Mouse (Mus musculus) E14TG2a.4 (cell line): ENCODE measurements at regions not wholly inside any gene's neighbourhood (a gene's known extent, or its start where the extent isn't known, plus 50 kb on each side); places are given as distances from the start of the nearest gene placed in this dataset.

ENCODE experiments used
- H3K27me3 ChIP-seq: 2 replicates; pipeline ENCODE4 v1.6.1; 2014; ENCODE audit warnings: low read length, control low read depth; ENCODE audit not compliant: insufficient read depth
- H3K36me3 ChIP-seq: 2 replicates; pipeline ENCODE4 v1.6.1; 2014; ENCODE audit warnings: low read length, control low read depth; ENCODE audit not compliant: insufficient read depth
- H3K4me1 ChIP-seq: replicated peaks from 2 replicates; pipeline ENCODE4 v1.6.1; 2014; ENCODE audit warnings: low read depth, low read length, control low read depth
- H3K4me3 ChIP-seq: replicated peaks from 2 replicates; pipeline ENCODE4 v1.5.1; 2014; ENCODE audit warnings: mild to moderate bottlenecking, low read length
- H3K9me3 ChIP-seq: 2 replicates; pipeline ENCODE4 v1.6.1; 2014; ENCODE audit warnings: low read length, control low read depth
- CTCF ChIP-seq: conservative IDR thresholded peaks from 2 replicates; pipeline ENCODE4 v1.5.1; 2014; ENCODE audit warnings: low read length
- NANOG ChIP-seq: IDR thresholded peaks from 2 replicates; pipeline ENCODE4 v1.6.1; 2014; ENCODE audit warnings: borderline replicate concordance, low read length, mixed read lengths
- POU5F1 ChIP-seq: IDR thresholded peaks from 2 replicates; pipeline ENCODE4 v1.6.1; 2014; ENCODE audit warnings: low read length, borderline replicate concordance

DNA sequence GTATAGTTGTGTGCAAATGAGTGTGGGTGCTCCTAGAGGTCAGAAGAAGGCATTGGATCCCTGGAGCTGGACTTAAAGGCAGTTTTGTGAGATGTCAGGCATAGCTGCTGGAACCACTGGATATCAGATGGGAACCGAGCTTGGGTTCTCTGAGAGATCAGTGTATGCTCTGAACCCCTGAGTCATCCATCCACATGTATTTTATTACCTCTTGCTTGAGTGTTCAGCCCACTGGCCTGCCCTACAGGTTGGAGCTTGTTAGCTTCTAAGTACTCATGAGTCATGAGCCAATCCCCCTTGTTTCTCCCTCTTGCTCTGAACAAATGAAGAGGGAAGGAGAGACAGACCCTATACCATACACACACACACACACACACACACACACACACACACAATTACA is 119.4 kb upstream of the Gdnf start:
- TF ChIP-seq NANOG = no peak
- no peak for TF ChIP-seq POU5F1
- TF ChIP-seq CTCF = no peak
- no peaks in the 10 kb centered on the region for H3K36me3 ChIP-seq
- H3K27me3 ChIP-seq = no peaks in the 10 kb centered on the region

DNA sequence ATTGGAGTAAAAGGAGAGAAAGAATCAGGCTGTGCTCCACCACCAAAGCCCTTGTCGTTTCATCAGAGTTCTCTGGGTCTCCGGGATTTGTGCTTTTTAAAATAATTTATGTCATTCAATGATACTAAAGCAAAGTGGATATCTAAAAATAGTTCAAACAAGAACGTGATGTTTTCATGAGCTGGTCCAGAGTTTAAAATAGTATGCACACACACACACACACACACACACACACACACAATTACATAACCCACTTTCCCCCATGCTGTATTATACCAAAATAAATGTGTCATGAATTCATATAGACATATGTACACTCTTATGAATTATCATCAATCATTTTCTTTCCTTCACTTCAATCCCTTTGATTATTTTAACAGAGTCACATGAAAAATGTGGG is 118.5 kb upstream of the Gdnf start:
- TF ChIP-seq NANOG = no peak
- Histone ChIP-seq H3K27me3 (no peaks in the 10 kb centered on the region), H3K4me1 (peaks cover 4% of the 10 kb centered on the region; the same call in 1 of the 2 replicates), H3K36me3 (no peaks in the 10 kb centered on the region), H3K4me3 (no peak overlapping the region), H3K9me3 (no peaks in the 10 kb centered on the region)

More for the DNA sequence above, 119.4 kb upstream of the Gdnf start:
- Histone ChIP-seq H3K4me3 (no peak overlapping the region), H3K4me1 (peaks cover 11% of the 10 kb centered on the region), H3K9me3 (no peaks in the 10 kb centered on the region)

GRCm38 (mm10) chr15:7694037-7694436 is 116.6 kb upstream of the Gdnf start:
- no peaks in the 10 kb centered on the region for H3K4me1 ChIP-seq
- H3K4me3 ChIP-seq = no peak overlapping the region
- no peaks in the 10 kb centered on the region for H3K9me3 ChIP-seq
- H3K27me3 ChIP-seq = no peaks in the 10 kb centered on the region
- H3K36me3 ChIP-seq = no peaks in the 10 kb centered on the region
- TF ChIP-seq CTCF (no peak), POU5F1 (no peak), NANOG (no peak)

- Histone ChIP-seq H3K4me1 (no peaks in the 10 kb centered on the region), H3K36me3 (no peaks in the 10 kb centered on the region), H3K9me3 (peaks cover 10% of the 10 kb centered on the region), H3K27me3 (no peaks in the 10 kb centered on the region), H3K4me3 (no peak overlapping the region)
- TF ChIP-seq CTCF = no peak
- no peak for TF ChIP-seq NANOG
- TF ChIP-seq POU5F1 = no peak
Measured at GRCm38 (mm10) chr15:7697724-7698123, 112.9 kb upstream of the Gdnf start.

DNA sequence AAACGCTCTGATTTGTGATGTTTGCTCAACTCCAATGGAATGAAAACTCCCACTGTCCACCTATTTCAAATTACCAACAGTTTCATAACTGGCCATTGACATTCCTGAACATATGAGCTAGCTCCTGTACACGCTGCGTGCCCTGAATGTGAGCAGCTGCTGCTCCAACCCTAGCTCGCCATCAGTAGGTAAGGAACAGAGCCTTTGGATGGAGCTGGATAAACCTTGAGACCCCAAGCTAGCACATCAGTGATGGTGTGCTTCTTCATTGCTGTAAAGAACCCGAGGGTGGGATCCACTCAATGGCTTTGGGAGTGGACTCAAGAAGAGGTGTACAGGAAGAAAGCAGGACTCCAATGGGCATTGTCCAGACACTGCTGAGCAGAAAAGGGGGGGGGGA is 101.8 kb upstream of the Gdnf start:
- H3K9me3 ChIP-seq = peaks cover 15% of the 10 kb centered on the region
- H3K36me3 ChIP-seq = no peaks in the 10 kb centered on the region
- no peak overlapping the region for H3K4me3 ChIP-seq
- no peaks in the 10 kb centered on the region for H3K27me3 ChIP-seq
- peaks cover 8% of the 10 kb centered on the region for H3K4me1 ChIP-seq
- TF ChIP-seq POU5F1 (no peak), NANOG (no peak), CTCF (no peak)

- no peak for TF ChIP-seq CTCF
- no peak overlapping the region for H3K4me3 ChIP-seq
- H3K27me3 ChIP-seq = no peaks in the 10 kb centered on the region
- peaks cover 5% of the 10 kb centered on the region; the same call in 1 of the 2 replicates for H3K9me3 ChIP-seq
- peaks cover 8% of the 10 kb centered on the region for H3K4me1 ChIP-seq
- no peaks in the 10 kb centered on the region for H3K36me3 ChIP-seq
Measured at GRCm38 (mm10) chr15:7714641-7715040, 96.0 kb upstream of the Gdnf start.

GRCm38 (mm10) chr15:7716188-7716587 is 94.5 kb upstream of the Gdnf start:
- Histone ChIP-seq H3K36me3 (no peaks in the 10 kb centered on the region), H3K9me3 (no peaks in the 10 kb centered on the region), H3K4me1 (peaks cover 8% of the 10 kb centered on the region), H3K27me3 (no peaks in the 10 kb centered on the region), H3K4me3 (no peak overlapping the region)
- TF ChIP-seq CTCF = no peak
- no peak for TF ChIP-seq POU5F1
- no peak for TF ChIP-seq NANOG

DNA sequence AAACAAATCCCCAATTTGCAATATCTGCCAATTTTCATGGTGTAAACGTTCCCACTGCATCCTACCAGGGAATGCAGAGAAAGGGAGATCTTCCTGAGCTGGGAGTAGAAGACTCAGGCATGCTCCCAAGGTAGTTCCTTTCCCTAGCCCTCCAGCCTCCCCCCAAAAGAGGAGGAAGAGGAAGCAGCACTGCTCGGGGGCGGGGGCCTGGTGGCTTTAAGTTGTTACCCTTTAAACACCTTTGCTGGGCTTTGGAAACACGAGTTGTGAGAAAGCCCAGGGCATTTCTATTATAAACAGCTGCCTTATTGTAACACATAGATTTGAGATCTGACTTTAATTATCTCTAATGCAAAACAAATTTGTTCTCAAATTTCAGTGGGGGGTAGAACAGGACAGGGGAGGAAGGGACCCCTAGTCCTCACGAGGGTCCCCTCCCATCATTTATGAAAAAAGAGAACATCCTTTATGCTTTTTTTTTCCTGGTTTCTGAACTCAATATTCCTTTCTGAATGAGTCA is 87.4 kb upstream of the Gdnf start:
- Histone ChIP-seq H3K4me3 (no peak overlapping the region), H3K27me3 (no peaks in the 10 kb centered on the region), H3K9me3 (no peaks in the 10 kb centered on the region), H3K4me1 (peaks cover 10% of the 10 kb centered on the region), H3K36me3 (no peaks in the 10 kb centered on the region)
- TF ChIP-seq NANOG (no peak), CTCF (no peak), POU5F1 (no peak)

GRCm38 (mm10) chr15:7723770-7724169 is 86.9 kb upstream of the Gdnf start:
- Histone ChIP-seq H3K4me3 (no peak overlapping the region), H3K9me3 (no peaks in the 10 kb centered on the region), H3K4me1 (peaks cover 10% of the 10 kb centered on the region), H3K36me3 (no peaks in the 10 kb centered on the region), H3K27me3 (no peaks in the 10 kb centered on the region)
- TF ChIP-seq POU5F1 = no peak
- no peak for TF ChIP-seq NANOG
- no peak for TF ChIP-seq CTCF
